Mouse (Mus musculus): ENCODE measurements around the gene Mrps22. TPM values are rescaled to one million over a fixed set of nuclear protein-coding genes. Genes with fewer than 3 reads are reported as not detected.

Mrps22 gene
- polyA plus RNA-seq (2014; fragmentation: Nextera tagmentation; extraction: Ambion mirVana) = 72.3 and 72.5 TPM in 2 replicates

- DNase-seq (ENCODE audit: low spot score) (peak; percentile 84), ATAC-seq (ENCODE audit: insufficient read depth, low FRiP score, low TSS enrichment) (peak; percentile 92)
- Histone ChIP-seq H3K27me3 (ENCODE audit: control insufficient read depth, insufficient read depth, low read length) (no peaks in the 10 kb centered on the region), H3K27ac (ENCODE audit: low read depth, low read length) (no peak within 1 kb of the TSS), H3K4me1 (ENCODE audit: control insufficient read depth, insufficient read depth, low read length) (no peaks in the 10 kb centered on the region; the same call in 1 of the 2 replicates), H3K36me3 (ENCODE audit: control insufficient read depth, insufficient read depth, low read length) (peaks cover 4% of the 10 kb centered on the region; the same call in 1 of the 2 replicates), H3K4me2 (ENCODE audit: low read depth) (peak within 1 kb of the TSS; percentile 81), H3K9ac (ENCODE audit: low read length) (peak within 1 kb of the TSS; percentile 64), H3K9me3 (ENCODE audit: control insufficient read depth, low read length) (no peaks in the 10 kb centered on the region), H3K4me3 (ENCODE audit: low read depth, low read length) (peak within 1 kb of the TSS; percentile 68)
- under 1% methylated on average over 44 of the region's 44 CpGs for WGBS
Measured at GRCm38 (mm10) chr9:98601156-98601836, at the start of gene Mrps22. TSS of gene Mrps22 (minus strand) at chr9:98601660.

DNA sequence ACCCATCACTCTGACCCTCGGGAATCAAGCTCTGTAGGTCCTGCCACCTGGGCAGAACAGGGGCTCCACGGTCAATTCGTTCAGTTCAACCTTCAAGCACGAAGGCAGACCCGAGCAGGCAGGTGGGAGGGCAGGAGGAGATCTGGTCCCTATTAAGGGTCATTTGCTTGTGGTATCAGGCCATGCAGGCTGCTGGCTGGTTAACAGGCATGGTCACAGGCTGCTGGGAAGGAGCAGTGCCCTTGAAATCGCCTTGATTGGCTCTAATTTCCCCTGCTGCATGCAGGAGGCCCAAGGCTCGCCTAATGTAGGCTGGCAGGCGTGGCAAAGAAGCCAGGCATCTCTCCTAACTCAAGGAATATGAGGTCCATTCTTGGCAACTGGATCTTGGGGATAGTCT lies 49.1 kb upstream of the Mrps22 start:
- DNase-seq (ENCODE audit: low spot score) = no peak
- 70% methylated on average over 8 of the region's 8 CpGs for WGBS
- no peak overlapping the region for H3K4me2 ChIP-seq (ENCODE audit: low read depth)

DNA sequence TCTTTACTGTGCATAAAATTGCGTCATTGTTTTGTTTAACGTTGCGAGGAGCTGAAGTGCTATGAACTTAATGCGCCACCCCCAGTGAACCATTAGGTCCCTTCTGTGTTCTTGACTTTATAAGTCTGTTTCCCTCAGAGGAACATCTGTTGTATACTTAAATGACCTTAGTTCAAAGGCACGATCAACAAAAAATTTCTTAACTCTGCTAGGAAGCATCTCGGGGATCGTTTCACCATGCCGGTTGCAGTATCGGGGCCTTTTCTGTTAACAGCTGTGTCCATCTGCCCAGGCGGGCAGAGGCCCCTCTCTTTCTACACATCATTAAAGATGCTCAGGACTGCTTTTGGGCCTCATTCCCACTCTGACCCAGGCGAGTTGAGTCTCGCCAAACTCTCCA lies 46.0 kb upstream of the Mrps22 start:
- no peaks in the 10 kb centered on the region for H3K9me3 ChIP-seq (ENCODE audit: control insufficient read depth, low read length)
- H3K36me3 ChIP-seq (ENCODE audit: control insufficient read depth, insufficient read depth, low read length) = no peaks in the 10 kb centered on the region
- no peaks in the 10 kb centered on the region for H3K4me1 ChIP-seq (ENCODE audit: control insufficient read depth, insufficient read depth, low read length)
- no peak overlapping the region for H3K4me3 ChIP-seq (ENCODE audit: low read depth, low read length)
- DNase-seq (ENCODE audit: low spot score) = no peak
- H3K27ac ChIP-seq (ENCODE audit: low read depth, low read length) = no peak overlapping the region
- 64% methylated on average over 12 of the region's 12 CpGs for WGBS
- H3K9ac ChIP-seq (ENCODE audit: low read length) = no peak overlapping the region
- H3K4me2 ChIP-seq (ENCODE audit: low read depth) = no peak overlapping the region
- ATAC-seq (ENCODE audit: insufficient read depth, low FRiP score, low TSS enrichment) = no peak
- no peaks in the 10 kb centered on the region for H3K27me3 ChIP-seq (ENCODE audit: control insufficient read depth, insufficient read depth, low read length)

More for the DNA sequence above, 49.1 kb upstream of the Mrps22 start:
- H3K9ac ChIP-seq (ENCODE audit: low read length) = no peak overlapping the region
- no peaks in the 10 kb centered on the region for H3K9me3 ChIP-seq (ENCODE audit: control insufficient read depth, low read length)
- H3K36me3 ChIP-seq (ENCODE audit: control insufficient read depth, insufficient read depth, low read length) = no peaks in the 10 kb centered on the region
- ATAC-seq (ENCODE audit: insufficient read depth, low FRiP score, low TSS enrichment) = no peak
- no peaks in the 10 kb centered on the region for H3K27me3 ChIP-seq (ENCODE audit: control insufficient read depth, insufficient read depth, low read length)
- H3K27ac ChIP-seq (ENCODE audit: low read depth, low read length) = no peak overlapping the region
- H3K4me1 ChIP-seq (ENCODE audit: control insufficient read depth, insufficient read depth, low read length) = no peaks in the 10 kb centered on the region
- no peak overlapping the region for H3K4me3 ChIP-seq (ENCODE audit: low read depth, low read length)

GRCm38 (mm10) chr9:98645750-98646149 lies 44.3 kb upstream of the Mrps22 start:
- H3K27me3 ChIP-seq (ENCODE audit: control insufficient read depth, insufficient read depth, low read length) = no peaks in the 10 kb centered on the region
- DNase-seq (ENCODE audit: low spot score) = peak; percentile 75
- H3K27ac ChIP-seq (ENCODE audit: low read depth, low read length) = no peak overlapping the region
- no peak overlapping the region for H3K4me2 ChIP-seq (ENCODE audit: low read depth)
- H3K4me3 ChIP-seq (ENCODE audit: low read depth, low read length) = no peak overlapping the region
- H3K4me1 ChIP-seq (ENCODE audit: control insufficient read depth, insufficient read depth, low read length) = no peaks in the 10 kb centered on the region
- 0 out of 2 replicates have a peak, but pooled peaks have one; percentile 63 for ATAC-seq (ENCODE audit: insufficient read depth, low FRiP score, low TSS enrichment)
- H3K9ac ChIP-seq (ENCODE audit: low read length) = no peak overlapping the region
- H3K9me3 ChIP-seq (ENCODE audit: control insufficient read depth, low read length) = no peaks in the 10 kb centered on the region
- 22% methylated on average over 4 of the region's 4 CpGs for WGBS
- no peaks in the 10 kb centered on the region for H3K36me3 ChIP-seq (ENCODE audit: control insufficient read depth, insufficient read depth, low read length)

DNA sequence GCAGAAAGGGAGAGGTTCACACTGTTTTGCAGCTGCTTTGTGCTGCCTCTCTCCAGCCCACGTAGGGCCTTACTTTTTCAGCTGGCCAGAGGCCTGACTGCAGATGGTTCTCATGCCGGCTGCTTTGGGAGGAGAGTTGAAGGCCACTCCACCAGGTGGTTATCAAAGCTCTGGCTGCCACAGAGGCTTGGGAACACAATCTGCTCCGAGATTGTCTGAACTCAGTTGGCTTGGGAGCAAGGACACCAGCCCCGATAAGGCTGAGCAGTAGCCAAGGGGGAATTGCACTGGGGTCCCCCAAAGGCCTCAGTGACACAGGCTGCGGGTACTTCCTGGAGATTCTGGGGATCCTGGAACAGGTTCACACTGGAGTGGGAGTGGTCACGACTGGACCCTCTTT lies 40.7 kb upstream of the Mrps22 start:
- Histone ChIP-seq H3K9ac (ENCODE audit: low read length) (no peak overlapping the region), H3K27me3 (ENCODE audit: control insufficient read depth, insufficient read depth, low read length) (no peaks in the 10 kb centered on the region), H3K9me3 (ENCODE audit: control insufficient read depth, low read length) (no peaks in the 10 kb centered on the region), H3K36me3 (ENCODE audit: control insufficient read depth, insufficient read depth, low read length) (no peaks in the 10 kb centered on the region), H3K4me3 (ENCODE audit: low read depth, low read length) (no peak overlapping the region), H3K4me2 (ENCODE audit: low read depth) (no peak overlapping the region), H3K4me1 (ENCODE audit: control insufficient read depth, insufficient read depth, low read length) (no peaks in the 10 kb centered on the region), H3K27ac (ENCODE audit: low read depth, low read length) (no peak overlapping the region)
- no peak for ATAC-seq (ENCODE audit: insufficient read depth, low FRiP score, low TSS enrichment)
- no peak for DNase-seq (ENCODE audit: low spot score)
- 81% methylated on average over 6 of the region's 6 CpGs for WGBS

- DNase-seq (ENCODE audit: low spot score) (no peak), ATAC-seq (ENCODE audit: insufficient read depth, low FRiP score, low TSS enrichment) (no peak)
- no peaks in the 10 kb centered on the region for H3K4me1 ChIP-seq (ENCODE audit: control insufficient read depth, insufficient read depth, low read length)
- no peaks in the 10 kb centered on the region for H3K27me3 ChIP-seq (ENCODE audit: control insufficient read depth, insufficient read depth, low read length)
- WGBS = 76% methylated on average over 13 of the region's 13 CpGs
- no peak overlapping the region for H3K27ac ChIP-seq (ENCODE audit: low read depth, low read length)
- no peaks in the 10 kb centered on the region for H3K36me3 ChIP-seq (ENCODE audit: control insufficient read depth, insufficient read depth, low read length)
- H3K9me3 ChIP-seq (ENCODE audit: control insufficient read depth, low read length) = no peaks in the 10 kb centered on the region
- no peak overlapping the region for H3K4me2 ChIP-seq (ENCODE audit: low read depth)
- no peak overlapping the region for H3K9ac ChIP-seq (ENCODE audit: low read length)
- no peak overlapping the region for H3K4me3 ChIP-seq (ENCODE audit: low read depth, low read length)
Measured at GRCm38 (mm10) chr9:98633287-98634162, 32.1 kb upstream of the Mrps22 start.

DNA sequence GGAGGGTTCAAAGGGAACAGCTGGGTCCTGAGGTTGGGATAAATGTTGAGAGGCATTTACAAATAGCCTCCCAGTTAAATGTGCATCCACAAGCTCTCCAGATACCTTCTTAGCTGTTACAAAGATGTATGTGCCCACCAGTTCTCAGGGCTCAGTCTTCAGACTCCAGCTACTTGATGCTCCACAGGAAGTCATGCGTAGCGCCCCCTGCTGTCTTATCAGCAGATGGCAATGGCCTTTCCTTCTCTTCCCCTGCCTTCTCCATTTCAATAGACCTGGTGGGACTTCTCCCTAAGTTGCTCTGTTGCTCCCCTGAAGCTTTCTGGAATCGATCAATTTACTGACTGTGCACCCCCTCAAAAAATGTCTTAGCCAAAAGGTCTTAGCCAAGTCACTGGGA lies 27.0 kb upstream of the Mrps22 start:
- Histone ChIP-seq H3K4me1 (ENCODE audit: control insufficient read depth, insufficient read depth, low read length) (no peaks in the 10 kb centered on the region), H3K4me2 (ENCODE audit: low read depth) (no peak overlapping the region), H3K36me3 (ENCODE audit: control insufficient read depth, insufficient read depth, low read length) (no peaks in the 10 kb centered on the region), H3K9me3 (ENCODE audit: control insufficient read depth, low read length) (no peaks in the 10 kb centered on the region), H3K9ac (ENCODE audit: low read length) (no peak overlapping the region), H3K27me3 (ENCODE audit: control insufficient read depth, insufficient read depth, low read length) (no peaks in the 10 kb centered on the region), H3K27ac (ENCODE audit: low read depth, low read length) (no peak overlapping the region), H3K4me3 (ENCODE audit: low read depth, low read length) (no peak overlapping the region)
- no peak for ATAC-seq (ENCODE audit: insufficient read depth, low FRiP score, low TSS enrichment)
- 46% methylated on average over 3 of the region's 3 CpGs for WGBS
- no peak for DNase-seq (ENCODE audit: low spot score)

DNA sequence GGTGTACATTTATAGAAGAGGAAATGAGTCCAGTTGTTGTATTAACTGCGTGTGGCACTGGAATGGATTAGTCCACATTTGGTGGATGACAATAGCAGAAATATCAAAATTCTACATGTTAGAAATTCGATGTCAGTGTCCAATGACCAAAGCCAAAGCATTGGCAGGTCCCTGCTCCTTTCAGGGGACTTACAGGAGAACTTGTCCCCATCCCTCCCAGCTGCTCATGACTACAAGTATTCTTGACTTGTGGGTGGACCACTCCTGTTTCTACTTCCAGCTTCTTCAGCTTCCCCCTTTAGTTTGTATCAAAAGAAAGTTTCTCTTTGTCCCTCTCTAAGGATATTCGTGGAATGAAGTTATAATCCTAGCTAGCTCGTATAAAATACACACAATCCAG lies 3.4 kb upstream of the Mrps22 start:
- Histone ChIP-seq H3K36me3 (ENCODE audit: control insufficient read depth, insufficient read depth, low read length) (no peaks in the 10 kb centered on the region), H3K4me2 (ENCODE audit: low read depth) (no peak overlapping the region), H3K9me3 (ENCODE audit: control insufficient read depth, low read length) (no peaks in the 10 kb centered on the region), H3K4me3 (ENCODE audit: low read depth, low read length) (no peak overlapping the region), H3K4me1 (ENCODE audit: control insufficient read depth, insufficient read depth, low read length) (no peaks in the 10 kb centered on the region; the same call in 1 of the 2 replicates), H3K9ac (ENCODE audit: low read length) (no peak overlapping the region), H3K27me3 (ENCODE audit: control insufficient read depth, insufficient read depth, low read length) (no peaks in the 10 kb centered on the region), H3K27ac (ENCODE audit: low read depth, low read length) (no peak overlapping the region)
- ATAC-seq (ENCODE audit: insufficient read depth, low FRiP score, low TSS enrichment) (no peak), DNase-seq (ENCODE audit: low spot score) (no peak)
- 71% methylated on average over 4 of the region's 4 CpGs for WGBS
